Mouse (Mus musculus) kidney, embryonic 14.5 days (tissue): ENCODE results near the gene Olfr287. TPM values are rescaled to one million over a fixed set of nuclear protein-coding genes. Genes with fewer than 3 reads are reported as not detected.

ENCODE experiments used
- ATAC-seq: fragments of 200-750 bp; cut with Nextera tagmentation; 2 replicates; pipeline ENCODE4 v1.8.0; 2017; ENCODE audit warnings: moderate number of reproducible peaks, mild to moderate bottlenecking, moderate TSS enrichment, moderate library complexity; ENCODE audit not compliant: low FRiP score, low TSS enrichment
- H3K27ac ChIP-seq: fragments of 300-500 bp; sonication (generic); 2 replicates; pipeline ENCODE4 v1.5.1; 2014; ENCODE audit warnings: low read depth, mild to moderate bottlenecking, low read length, moderate library complexity, mixed read lengths
- H3K27me3 ChIP-seq: fragments of 300-500 bp; sonication (generic); 2 replicates; pipeline ENCODE4 v1.6.1; 2014; ENCODE audit warnings: mild to moderate bottlenecking, low read length; ENCODE audit not compliant: control insufficient read depth, insufficient read depth
- H3K36me3 ChIP-seq: fragments of 300-500 bp; sonication (generic); 2 replicates; pipeline ENCODE4 v1.6.1; 2014; ENCODE audit warnings: low read length, mixed read lengths; ENCODE audit not compliant: control insufficient read depth, insufficient read depth
- H3K4me1 ChIP-seq: fragments of 300-500 bp; sonication (generic); 2 replicates; pipeline ENCODE4 v1.6.1; 2014; ENCODE audit warnings: low read length, mixed read lengths; ENCODE audit not compliant: control insufficient read depth, insufficient read depth
- H3K4me2 ChIP-seq: fragments of 300-500 bp; sonication (generic); replicated peaks from 2 replicates; pipeline ENCODE4 v1.6.1; 2014; ENCODE audit warnings: low read depth, mild to moderate bottlenecking, low read length
- H3K4me3 ChIP-seq: fragments of 300-500 bp; sonication (generic); 2 replicates; pipeline ENCODE4 v1.5.1; 2014; ENCODE audit warnings: mild to moderate bottlenecking, low read length
- H3K9ac ChIP-seq: fragments of 300-500 bp; sonication (generic); 2 replicates; pipeline ENCODE4 v1.6.1; 2014; ENCODE audit warnings: low read depth, mild to moderate bottlenecking, low read length, moderate library complexity
- H3K9me3 ChIP-seq: fragments of 300-500 bp; sonication (generic); 2 replicates; pipeline ENCODE4 v1.6.1; 2016; ENCODE audit warnings: low read length; ENCODE audit not compliant: control insufficient read depth
- WGBS: fragments of 180-500 bp; shearing (Covaris S2); extraction: QIAGEN DNeasy Blood & Tissue Kit; methylation state at CpG from one replicate; pipeline ENCODE4 v1.1.7; 2014; 5-methylcytosine and 5-hydroxymethylcytosine counted together
- polyA plus RNA-seq: library from polyadenylated mRNA; unstranded; fragments of >200 nt; fragmentation: Nextera tagmentation; extraction: Ambion mirVana; gene quantifications from 2 replicates; pipeline ENCODE4 v1.2.1, GENCODE M21; 2014

Gene Olfr287
- polyA plus RNA-seq, 1 experiment from 2014 or later, result not detected

DNA sequence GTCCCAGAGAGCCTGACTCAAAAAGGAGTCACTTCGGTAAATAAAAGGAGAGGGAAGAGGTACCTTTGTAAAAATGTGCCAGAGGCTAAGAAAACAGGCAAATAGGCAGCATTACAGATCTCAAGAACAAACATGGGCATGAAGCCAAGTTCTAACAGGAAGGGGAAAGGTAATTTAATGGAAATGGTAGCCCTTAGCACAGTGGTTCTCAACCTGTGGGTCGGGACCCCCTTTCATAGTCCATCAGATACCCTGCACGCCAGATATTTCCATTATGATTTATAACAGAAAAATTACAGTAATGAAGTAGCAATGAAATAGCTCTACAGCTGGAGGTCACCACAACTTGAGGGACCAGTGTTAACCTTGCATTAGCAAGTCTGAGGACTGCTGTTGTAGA is 43.5 kb downstream of the Olfr287 start:
- Histone ChIP-seq H3K4me3 (no peak overlapping the region), H3K36me3 (no peaks in the 10 kb centered on the region), H3K9ac (no peak overlapping the region), H3K9me3 (no peaks in the 10 kb centered on the region), H3K4me2 (no peak overlapping the region), H3K4me1 (peaks cover 7% of the 10 kb centered on the region; the same call in 1 of the 2 replicates), H3K27me3 (no peaks in the 10 kb centered on the region), H3K27ac (no peak overlapping the region)
- ATAC-seq, result no peak
- 50% methylated on average over 3 of the region's 3 CpGs for WGBS

DNA sequence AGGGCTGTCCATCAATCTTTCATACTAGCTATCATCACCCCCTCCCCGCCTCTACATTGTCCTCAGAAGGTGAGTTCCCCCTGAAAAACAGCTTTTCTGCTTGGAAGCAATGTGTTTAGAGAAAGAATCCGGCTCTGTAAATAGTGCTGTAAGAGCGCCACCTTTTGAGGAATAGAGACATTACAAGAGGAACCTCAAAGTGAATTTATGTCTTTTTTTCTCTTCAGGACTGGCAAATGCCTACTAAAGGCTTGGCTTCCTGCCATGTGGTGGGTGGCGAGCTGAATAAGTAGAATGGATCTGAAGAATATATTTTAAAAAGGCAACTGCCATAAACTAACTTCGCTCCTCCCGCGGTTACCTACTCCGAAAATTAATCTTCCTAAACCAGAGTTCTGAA is 47.0 kb downstream of the Olfr287 start:
- Histone ChIP-seq H3K4me1 (no peaks in the 10 kb centered on the region), H3K4me3 (no peak overlapping the region), H3K4me2 (no peak overlapping the region), H3K36me3 (no peaks in the 10 kb centered on the region), H3K9ac (no peak overlapping the region), H3K9me3 (no peaks in the 10 kb centered on the region), H3K27ac (no peak overlapping the region), H3K27me3 (peaks cover 18% of the 10 kb centered on the region)
- WGBS, result 40% methylated on average over 8 of the region's 8 CpGs
- ATAC-seq, result 0 out of 2 replicates have a peak, but pooled peaks have one; percentile 7

DNA sequence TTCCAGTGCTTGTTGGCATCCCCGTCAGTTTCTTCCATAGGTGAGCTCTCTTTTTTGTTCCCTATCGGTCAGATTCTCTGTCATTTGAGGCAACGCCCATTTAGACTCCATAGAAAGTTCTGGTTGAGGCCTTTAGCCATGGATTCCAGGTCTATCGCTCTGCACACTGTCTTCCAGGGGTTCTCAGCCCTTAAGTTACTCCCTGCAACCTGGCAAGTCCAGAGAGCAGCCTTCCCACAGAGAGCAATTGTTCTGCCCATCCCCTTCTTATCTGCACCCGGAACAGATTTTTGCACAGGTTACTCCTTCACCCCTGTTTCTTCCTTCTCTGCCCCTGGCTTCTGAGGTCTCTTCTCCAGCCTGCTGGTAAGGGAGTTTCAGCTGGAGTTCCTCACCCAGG is 48.7 kb downstream of the Olfr287 start:
- Histone ChIP-seq H3K4me3 (no peak overlapping the region), H3K27me3 (peaks cover 35% of the 10 kb centered on the region)
- WGBS, result 76% methylated on average over 5 of the region's 5 CpGs

DNA sequence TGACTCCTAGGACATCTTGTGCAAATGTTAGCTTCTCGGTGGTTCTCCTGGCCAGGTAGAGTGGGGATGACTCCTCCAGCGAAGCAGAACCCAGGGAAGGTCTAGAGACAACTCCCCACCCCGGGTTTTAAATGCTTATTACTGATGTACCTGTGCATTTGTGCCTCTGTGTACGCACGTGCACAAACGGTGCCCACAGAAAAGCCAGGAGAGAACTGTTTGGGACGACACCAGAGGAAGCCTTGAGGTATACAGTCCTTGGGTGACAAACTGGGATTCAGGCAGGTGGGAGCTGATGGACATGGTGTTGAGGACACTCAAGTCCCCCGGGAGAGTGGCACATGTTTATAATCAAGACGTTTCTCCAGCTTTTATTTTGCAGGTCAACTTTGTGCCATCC is 49.9 kb downstream of the Olfr287 start:
- Histone ChIP-seq H3K4me2 (no peak overlapping the region), H3K36me3 (no peaks in the 10 kb centered on the region), H3K9me3 (no peaks in the 10 kb centered on the region), H3K9ac (no peak overlapping the region), H3K4me1 (peaks cover 6% of the 10 kb centered on the region; the same call in 1 of the 2 replicates), H3K27me3 (peaks cover 37% of the 10 kb centered on the region), H3K27ac (no peak overlapping the region), H3K4me3 (no peak overlapping the region)
- 68% methylated on average over 9 of the region's 9 CpGs for WGBS
- no peak for ATAC-seq

More for the DNA sequence above, 48.7 kb downstream of the Olfr287 start:
- Histone ChIP-seq H3K4me1 (peaks cover 3% of the 10 kb centered on the region; the same call in 1 of the 2 replicates), H3K36me3 (no peaks in the 10 kb centered on the region), H3K9ac (no peak overlapping the region), H3K9me3 (no peaks in the 10 kb centered on the region), H3K27ac (no peak overlapping the region), H3K4me2 (no peak overlapping the region)
- ATAC-seq, result no peak

DNA sequence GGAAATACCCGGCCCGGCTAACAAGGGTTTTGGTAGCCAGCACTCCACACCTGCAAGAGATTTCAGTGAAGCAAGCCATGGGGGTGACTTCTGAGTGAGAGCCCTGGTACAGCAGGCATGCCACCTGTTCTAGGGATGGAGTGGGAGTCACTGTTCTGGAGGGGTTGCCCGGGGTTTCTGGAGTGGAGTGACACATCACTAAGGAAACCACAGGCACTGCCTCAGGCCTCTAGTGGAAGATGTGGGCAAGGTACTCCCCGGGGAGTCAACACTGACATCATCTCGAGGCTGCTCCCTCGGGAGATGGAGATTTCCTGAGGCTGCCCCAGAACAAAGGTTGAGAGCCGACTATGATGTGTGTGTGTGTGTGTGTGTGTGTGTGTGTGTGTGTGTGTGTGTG is 50.5 kb downstream of the Olfr287 start:
- Histone ChIP-seq H3K4me3 (no peak overlapping the region), H3K9me3 (no peaks in the 10 kb centered on the region), H3K9ac (no peak overlapping the region), H3K4me2 (no peak overlapping the region), H3K27ac (no peak overlapping the region), H3K27me3 (peaks cover 42% of the 10 kb centered on the region), H3K4me1 (peaks cover 6% of the 10 kb centered on the region; the same call in 1 of the 2 replicates), H3K36me3 (no peaks in the 10 kb centered on the region)
- 43% methylated on average over 7 of the region's 7 CpGs for WGBS
- no peak for ATAC-seq

DNA sequence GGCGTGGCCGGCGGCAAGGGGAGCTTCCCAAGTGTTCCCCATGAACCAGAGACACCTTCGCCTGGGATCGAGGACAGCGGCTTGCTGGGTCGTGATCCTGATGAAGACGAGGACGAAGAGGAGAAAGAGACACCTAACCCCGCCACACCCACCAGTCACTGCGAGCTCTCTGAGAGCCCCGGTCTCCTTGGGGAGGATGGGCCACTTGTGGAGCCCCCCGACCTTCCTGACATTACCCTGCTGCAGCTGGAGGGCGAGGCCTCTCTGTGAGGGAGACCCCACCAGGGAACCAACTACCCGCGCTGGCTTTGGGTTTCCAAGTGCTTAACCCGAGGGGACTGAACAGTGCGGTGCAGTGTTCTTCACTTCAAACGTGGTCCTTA is 52.2 kb downstream of the Olfr287 start:
- H3K4me2 ChIP-seq, result no peak overlapping the region; the same call in 1 of the 2 replicates
- H3K4me3 ChIP-seq, result peak overlapping the region; percentile 38
- 4% methylated on average over 19 of the region's 19 CpGs for WGBS

DNA sequence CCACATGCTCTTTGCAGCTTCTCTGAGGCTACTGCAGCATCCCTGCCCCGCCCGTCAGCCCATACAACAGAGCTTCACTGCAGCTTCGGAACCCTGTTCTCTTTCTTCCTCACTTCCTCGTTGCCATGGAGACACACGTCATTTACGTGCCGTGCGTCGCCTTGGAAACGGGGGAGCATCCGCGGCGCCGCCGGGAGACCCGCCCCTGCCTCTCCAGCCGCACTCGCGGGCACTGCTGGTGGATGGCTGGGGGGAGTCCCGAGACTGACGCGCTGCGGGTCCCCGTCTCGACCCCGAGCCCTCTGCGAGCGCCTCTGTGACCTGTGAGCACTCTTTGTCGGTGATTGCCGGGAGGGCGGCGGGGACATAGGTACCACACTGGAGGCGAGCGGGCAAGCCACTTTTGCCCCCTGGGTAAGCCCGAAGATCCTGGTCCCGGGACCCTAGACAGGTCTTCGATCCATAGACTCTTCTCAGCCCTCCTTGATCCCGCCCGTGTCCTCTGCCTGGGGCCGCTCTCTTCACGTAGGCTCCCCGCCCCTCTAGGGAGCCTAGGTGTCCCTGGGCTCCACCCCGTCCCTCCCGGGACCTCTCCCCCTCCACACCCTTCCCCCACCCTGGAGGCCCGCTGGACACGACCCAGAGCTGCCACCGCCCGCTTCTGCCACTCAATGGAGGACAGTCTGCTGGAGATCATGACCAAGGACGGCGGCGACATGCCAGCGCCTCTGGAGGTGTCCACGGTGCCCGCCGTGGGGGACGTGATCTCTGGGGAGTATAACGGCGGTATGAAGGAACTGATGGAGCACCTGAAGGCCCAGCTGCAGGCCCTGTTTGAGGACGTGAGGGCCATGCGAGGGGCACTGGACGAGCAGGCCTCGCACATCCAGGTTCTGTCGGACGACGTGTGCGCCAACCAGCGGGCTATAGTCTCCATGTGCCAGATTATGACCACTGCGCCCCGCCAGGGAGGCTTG is 52.9 kb downstream of the Olfr287 start:
- ATAC-seq, result peak; percentile 85
- Histone ChIP-seq H3K27me3 (peaks cover 44% of the 10 kb centered on the region), H3K4me1 (peaks cover 6% of the 10 kb centered on the region; the same call in 1 of the 2 replicates), H3K36me3 (no peaks in the 10 kb centered on the region), H3K4me2 (peak overlapping the region; percentile 72), H3K27ac (no peak overlapping the region), H3K9ac (no peak overlapping the region), H3K4me3 (peak overlapping the region; percentile 38), H3K9me3 (no peaks in the 10 kb centered on the region)
- 1% methylated on average over 69 of the region's 69 CpGs for WGBS

More for the DNA sequence above, 52.2 kb downstream of the Olfr287 start:
- Histone ChIP-seq H3K9me3 (no peaks in the 10 kb centered on the region), H3K27ac (no peak overlapping the region), H3K27me3 (peaks cover 44% of the 10 kb centered on the region), H3K36me3 (no peaks in the 10 kb centered on the region), H3K4me1 (peaks cover 6% of the 10 kb centered on the region; the same call in 1 of the 2 replicates), H3K9ac (no peak overlapping the region)
- peak; percentile 9; the same call in 1 of the 2 replicates for ATAC-seq

DNA sequence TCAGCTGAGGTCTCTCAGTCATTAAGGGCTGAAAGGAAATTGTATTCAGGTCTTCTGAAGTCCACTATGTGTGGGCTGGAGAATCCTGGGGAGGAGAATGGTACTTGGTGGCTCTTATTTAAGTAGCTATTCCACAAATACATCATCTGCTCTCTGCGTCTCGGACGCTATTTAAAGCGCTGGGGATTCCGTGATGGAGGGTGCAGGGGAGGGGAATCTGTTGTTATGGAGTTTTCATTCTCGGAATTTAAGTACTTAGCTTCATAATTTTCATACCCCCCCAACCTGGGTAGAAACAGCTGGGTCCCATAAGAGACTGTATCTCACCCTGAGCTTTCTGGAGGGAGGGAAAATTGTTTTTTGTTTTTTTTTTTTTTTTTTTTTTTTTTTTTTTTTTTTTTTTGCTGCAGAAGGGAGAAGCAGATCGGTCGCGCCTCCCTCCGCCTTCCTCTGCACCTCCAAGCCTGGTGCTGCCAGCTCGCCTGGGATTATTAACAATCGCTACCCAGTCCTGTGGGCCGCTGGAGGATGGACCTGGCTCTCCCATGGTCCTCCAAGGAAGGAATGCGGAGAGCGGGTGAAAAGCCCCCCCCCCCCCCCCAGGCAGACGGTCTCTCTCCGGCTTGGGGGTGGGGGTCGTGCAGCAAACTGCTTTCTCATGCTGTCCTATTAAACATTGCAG is 53.8 kb downstream of the Olfr287 start, which contains the start of gene Ccdc184:
Ccdc184 (plus strand) TSS at position 196 of the 682 bp plus-strand sequence.
- H3K9ac ChIP-seq, result no peak within 1 kb of the TSS
- WGBS, result 3% methylated on average over 18 of the region's 18 CpGs

More for the DNA sequence above, 53.8 kb downstream of the Olfr287 start, which contains the start of gene Ccdc184:
- Histone ChIP-seq H3K9me3 (no peaks in the 10 kb centered on the region), H3K27ac (no peak within 1 kb of the TSS), H3K4me3 (peak within 1 kb of the TSS; percentile 38), H3K4me2 (peak within 1 kb of the TSS; percentile 72), H3K27me3 (peaks cover 42% of the 10 kb centered on the region), H3K4me1 (peaks cover 8% of the 10 kb centered on the region; the same call in 1 of the 2 replicates), H3K36me3 (no peaks in the 10 kb centered on the region)
- no peak for ATAC-seq
